Mouse (Mus musculus) kidney, adult 2 months (tissue): ENCODE data around the gene Crot.

Experiments
- CTCF ChIP-seq: fragments of 200-500 bp; conservative IDR thresholded peaks from 2 replicates; pipeline ENCODE4 v1.5.1; 2011; ENCODE audit warnings: low read depth, mild to moderate bottlenecking, control low read depth, low read length, moderate library complexity, mixed read lengths; ENCODE audit not compliant: insufficient read depth, insufficient read length
- POLR2A ChIP-seq: fragments of 200-500 bp; IDR thresholded peaks from one replicate; pipeline ENCODE4 v1.6.1; 2011; ENCODE audit warnings: low read depth, low read length, control low read depth

- TF ChIP-seq CTCF: no peak
- no peak for TF ChIP-seq POLR2A
Observed at GRCm38 (mm10) chr5:8964487-8964886, 32.6 kb downstream of the Crot start.
